Mouse (Mus musculus): ENCODE measurements around the gene Vmn1r54.
"Not testable (repeated sequence)": the region's sequence is repeated elsewhere in the genome, so short reads cannot be mapped to it uniquely, and the experiment has no call there.

Vmn1r54 gene

DNA sequence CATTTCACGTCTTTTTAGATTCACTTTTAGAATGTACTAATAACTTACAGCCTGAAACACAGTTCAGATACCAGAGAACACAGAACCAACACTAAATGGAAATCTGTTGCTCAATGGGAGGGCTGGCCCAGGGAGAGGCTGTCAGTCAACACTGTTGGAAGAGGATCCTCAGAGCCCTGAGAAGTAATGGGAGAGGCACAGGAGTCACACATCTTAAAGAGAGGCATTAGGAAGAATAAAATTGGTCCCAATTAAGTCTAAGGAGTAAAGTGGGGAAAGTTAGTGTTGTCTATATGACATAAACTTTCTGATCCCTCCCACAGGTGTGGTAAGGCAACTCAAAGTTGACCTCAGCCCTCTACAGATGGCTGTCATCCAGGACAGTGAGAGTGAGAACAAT, at the start of gene Vmn1r54:
Vmn1r54 (plus strand) TSS at position 301 of the 400 bp plus-strand sequence.
- in situ Hi-C loops (cut with MboI, MseI): no loop called here

- in situ Hi-C loops (cut with MboI, MseI): not testable (repeated sequence)
These were observed 43.6 kb upstream of the Vmn1r54 start, which contains the start of gene V1ra8 for GRCm38 (mm10) chr6:90202493-90202892. Gene V1ra8, plus strand, starts transcription at chr6:90202793.

DNA sequence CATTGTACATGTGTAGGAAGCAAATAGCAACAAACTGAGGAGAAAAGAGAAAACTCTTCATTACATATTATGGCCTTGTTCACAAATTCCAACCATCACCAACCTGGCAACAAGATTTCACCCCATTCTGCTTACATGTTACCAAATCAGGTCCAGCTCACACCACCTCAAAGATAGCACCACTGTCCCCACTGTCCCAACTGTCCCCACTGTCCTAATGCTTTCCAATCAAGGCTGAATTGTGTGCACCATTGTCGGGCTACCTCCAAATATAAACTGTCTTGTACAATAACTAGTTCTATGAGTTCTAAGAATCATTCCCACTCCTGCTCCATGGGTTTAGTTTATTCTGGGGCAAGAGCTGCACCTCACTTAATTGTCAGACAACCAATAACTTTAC, 21.8 kb upstream of the Vmn1r54 start, which contains the start of gene Vmn1r53:
Vmn1r53 (minus strand) TSS at position 101 of the 400 bp plus-strand sequence.
- in situ Hi-C loops (cut with MboI, MseI): no loop called here

DNA sequence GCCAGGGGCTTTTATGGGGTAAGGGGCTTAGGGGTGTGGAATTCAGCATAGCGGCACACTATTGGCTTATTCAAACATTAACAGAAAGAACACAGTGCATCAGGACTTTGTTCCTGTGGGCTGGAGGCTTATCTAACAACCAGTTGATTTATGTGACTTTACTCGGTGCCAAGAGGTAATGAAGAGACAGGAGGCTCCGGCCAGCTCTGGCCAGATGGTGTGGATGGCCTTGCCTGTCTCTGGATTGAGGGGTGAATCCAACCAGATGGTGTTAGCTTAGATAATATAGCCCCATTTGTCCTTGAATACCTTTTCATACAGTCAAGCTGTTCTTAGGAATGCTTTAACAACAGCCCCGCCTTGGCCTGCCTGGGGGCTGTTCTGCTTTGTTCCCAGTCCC, 14.0 kb upstream of the Vmn1r54 start:
- in situ Hi-C loops (cut with MboI, MseI): not testable (repeated sequence)

- in situ Hi-C loops (cut with MboI, MseI): no loop called here
These were observed 13.4 kb upstream of the Vmn1r54 start for GRCm38 (mm10) chr6:90232681-90233080.

GRCm38 (mm10) chr6:90244019-90244418, 2.1 kb upstream of the Vmn1r54 start:
- in situ Hi-C loops (cut with MboI, MseI): no loop called here

DNA sequence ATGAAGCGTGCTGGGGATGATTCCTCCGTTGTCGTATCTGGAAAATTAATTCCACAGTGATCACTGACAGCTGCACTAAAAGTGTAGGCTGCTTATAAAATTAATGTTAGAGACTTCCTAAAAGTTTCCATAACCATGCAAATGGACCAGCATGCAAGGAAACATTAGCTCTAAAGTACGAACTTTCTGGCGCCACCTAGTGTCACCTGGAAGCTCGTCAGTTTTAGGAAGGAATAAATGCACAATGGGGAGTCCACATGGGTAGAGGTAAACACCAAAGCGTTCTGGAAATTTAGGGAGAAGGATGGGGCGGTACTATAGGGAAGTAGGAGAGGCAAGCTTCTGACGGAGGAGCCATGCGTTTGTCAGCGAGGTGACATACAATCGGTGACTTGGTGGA, 42.2 kb downstream of the Vmn1r54 start:
- in situ Hi-C loops (cut with MboI, MseI): no loop called here

DNA sequence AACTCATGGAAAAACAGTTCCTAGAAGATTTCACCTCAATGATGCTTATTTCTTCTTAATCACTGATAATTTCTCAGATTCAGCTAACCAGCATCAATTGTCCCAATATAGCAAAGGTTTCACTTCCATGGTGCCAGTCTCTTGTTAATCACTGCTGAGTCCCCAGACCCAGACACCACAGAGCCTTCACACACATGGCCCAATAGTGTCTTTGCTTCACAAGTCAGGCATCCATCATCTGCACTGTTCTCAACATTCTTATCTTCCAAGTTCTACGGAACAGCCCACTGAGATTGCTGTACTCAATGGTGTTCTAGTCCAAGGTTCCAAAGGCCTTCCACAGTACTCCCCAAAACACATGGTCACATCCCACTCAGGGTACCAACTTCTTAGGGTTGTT, 54.8 kb downstream of the Vmn1r54 start, which contains the start of gene BC048671:
BC048671 (plus strand) TSS at position 301 of the 400 bp plus-strand sequence.
- in situ Hi-C loops (cut with MboI, MseI): no loop called here

DNA sequence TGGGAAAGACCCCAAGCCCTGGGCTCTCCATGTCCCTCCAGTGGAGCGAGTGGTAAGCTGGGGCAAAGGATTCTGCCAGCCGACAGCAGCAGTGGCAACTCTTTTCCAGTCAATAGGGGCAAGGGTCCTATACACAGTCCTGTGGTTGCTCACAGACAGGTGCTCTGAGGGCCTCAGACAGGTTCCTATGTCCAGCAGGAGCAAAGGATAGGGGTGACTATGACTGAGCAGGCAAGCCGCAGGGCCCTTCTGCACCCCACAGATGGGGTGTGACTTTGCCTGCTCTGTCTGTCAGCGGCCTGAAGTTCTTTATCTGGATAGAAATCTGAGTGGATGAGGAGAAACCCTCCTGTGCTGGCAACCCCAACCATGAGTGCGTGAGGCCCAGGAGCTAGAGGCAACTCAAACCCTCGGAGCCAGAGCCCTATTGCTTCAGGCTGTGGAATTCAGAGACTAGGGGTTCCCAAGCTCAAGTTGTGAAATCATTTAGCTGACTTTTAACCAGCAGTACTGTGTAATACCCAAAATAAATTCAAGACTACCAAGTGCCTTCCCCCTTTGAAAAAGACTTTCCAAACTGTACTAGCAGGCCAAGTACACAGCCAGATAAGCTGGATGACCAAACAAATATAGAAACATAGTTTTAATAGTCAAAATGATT, 60.3 kb downstream of the Vmn1r54 start:
- in situ Hi-C loops (cut with MboI, MseI): no loop called here

DNA sequence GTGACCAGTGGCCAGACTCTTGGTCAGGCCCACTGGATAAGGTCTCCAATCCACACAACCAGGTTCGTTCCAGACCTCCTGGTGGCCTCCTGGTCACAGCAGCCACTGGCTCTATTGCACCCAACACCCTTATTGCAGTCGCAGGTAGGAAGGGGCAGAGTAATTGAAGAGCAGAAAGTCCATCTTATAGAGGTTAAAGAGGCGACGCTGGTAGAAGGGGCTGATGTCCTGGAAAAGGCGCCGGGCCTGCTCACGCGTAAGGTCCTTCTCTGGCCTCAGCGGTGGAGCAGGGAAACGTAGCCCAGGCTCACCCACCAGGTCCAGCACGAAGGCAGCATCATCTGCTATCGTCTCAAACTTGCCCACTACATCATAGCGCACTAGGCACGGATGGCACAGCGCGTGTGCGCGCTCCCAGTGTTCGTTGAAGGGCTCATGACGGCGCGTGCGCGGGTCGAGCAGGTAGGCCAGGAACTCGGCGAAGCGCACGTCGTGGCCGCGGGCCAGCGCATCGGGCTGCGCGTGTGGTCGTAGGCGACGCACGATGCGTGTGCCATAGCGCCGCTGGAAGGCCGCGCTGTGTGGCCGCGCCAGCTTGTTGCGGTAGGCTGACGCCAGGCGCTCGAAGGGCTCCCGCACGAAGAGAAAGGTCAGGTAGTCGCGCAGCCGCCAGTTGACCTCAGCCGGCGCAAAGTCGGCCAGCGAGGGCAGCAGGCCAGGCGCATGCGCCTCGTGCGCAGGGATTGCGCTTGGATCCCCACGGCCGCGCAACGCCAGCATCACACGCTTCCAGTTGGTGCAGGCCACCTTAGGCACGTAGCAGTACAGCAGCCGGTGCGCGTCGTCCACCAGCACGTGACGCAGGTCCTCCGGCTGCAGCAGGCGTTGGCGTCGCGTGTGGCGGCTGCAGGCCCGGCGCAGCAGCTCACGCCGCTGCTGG, 63.0 kb downstream of the Vmn1r54 start:
- in situ Hi-C loops (cut with MboI, MseI): no loop called here

- in situ Hi-C loops (cut with MboI, MseI): no loop called here
These were observed 69.9 kb downstream of the Vmn1r54 start for GRCm38 (mm10) chr6:90315961-90316360.

DNA sequence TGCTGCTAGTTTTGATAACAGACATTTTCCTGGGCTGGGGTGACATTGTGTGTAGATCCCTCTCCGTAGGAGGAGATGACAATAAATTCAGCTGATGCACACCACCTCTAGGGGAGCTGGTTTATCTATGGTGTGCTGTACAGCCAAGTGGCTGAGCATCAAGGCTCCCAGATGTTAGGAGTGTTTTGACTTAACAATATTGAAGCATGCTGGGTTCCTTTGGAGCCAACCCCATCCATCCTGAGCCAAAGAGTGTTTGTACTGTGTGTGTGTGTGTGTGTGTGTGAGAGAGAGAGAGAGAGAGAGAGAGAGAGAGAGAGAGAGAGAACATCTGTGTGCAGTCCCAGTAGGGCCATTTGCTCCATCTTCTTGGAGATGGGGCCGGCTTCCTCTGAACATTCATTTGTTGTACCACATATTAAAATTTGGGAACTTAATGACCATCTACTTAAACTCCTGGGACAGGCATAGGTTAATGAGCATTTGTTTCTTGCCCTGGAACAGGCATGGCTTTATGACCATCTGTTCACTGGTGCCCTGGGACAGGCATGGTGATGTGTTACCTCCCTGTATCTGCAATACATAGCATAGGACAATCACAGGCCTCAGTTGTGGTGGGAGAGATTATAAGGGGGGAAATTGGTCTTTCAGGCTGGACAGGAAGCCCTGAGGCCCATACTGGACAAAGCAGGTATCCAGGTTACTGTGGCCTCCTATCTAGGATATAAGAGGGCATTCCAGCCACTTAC, 71.6 kb downstream of the Vmn1r54 start:
- in situ Hi-C loops (cut with MboI, MseI): no loop called here

GRCm38 (mm10) chr6:90319019-90319418, 72.9 kb downstream of the Vmn1r54 start:
- in situ Hi-C loops (cut with MboI, MseI): no loop called here

GRCm38 (mm10) chr6:90319475-90320191, 73.5 kb downstream of the Vmn1r54 start:
- in situ Hi-C loops (cut with MboI, MseI): no loop called here

- in situ Hi-C loops (cut with MboI, MseI): no loop called here
These were observed 74.3 kb downstream of the Vmn1r54 start for GRCm38 (mm10) chr6:90320429-90320828.
